Mouse (Mus musculus) cerebellum, postnatal 14 days (tissue): ENCODE measurements around the gene Ell.
"Not testable (repeated sequence)": the region's sequence is repeated elsewhere in the genome, so short reads cannot be mapped to it uniquely, and the experiment has no call there.

Source experiments
- DNase-seq, 2 experiments: peaks; one replicate each; pipeline ENCODE4 v3.0.0; 2021; ENCODE audit warnings: mixed read lengths in 2 of 2

Ell gene

DNA sequence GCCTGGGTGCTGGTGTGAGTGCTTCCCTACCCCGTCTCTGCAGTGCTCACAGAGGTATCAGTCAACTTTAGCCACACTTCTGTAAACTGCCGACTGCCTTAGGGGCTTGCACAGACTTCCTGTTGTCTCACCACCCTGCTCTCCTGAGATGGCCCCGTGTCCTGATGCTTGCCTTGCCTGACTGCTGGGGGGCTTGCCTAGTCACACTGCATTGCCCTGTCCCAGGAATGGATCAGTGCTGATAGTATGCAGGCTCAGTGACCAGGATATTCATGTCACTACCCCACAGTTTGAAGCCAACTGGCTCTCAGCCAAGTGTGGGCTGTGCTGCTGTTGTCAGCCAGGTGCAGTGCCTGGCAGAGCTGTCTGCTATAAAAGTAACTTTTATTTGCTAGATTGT is 26.3 kb downstream of the Ell start:
- peak in 1 of 2 experiments; percentile 34 for DNase-seq

DNA sequence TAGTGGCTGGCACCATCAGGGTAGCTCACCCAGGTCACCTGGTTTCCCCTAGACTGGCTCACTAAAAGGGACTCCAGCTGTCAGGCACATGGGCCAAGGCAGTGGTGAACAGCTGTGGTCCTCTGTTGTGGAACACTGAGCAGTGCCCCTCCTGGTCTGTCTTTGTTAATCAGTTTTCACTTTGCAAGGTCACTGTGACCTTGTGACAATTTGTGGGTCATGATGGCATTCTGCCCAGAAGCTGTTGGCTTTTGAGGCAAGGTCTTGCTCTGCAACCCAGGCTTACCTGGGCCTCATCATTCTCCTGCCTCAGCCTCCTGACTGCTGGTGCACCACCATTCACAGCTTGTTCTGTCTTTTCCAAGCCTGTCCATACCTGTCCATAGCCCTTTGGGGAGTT is 31.1 kb downstream of the Ell start:
- no peak for DNase-seq

- DNase-seq: peak in 1 of 2 experiments; percentile 45
Measured at GRCm38 (mm10) chr8:70570990-70571389, 31.7 kb downstream of the Ell start.

GRCm38 (mm10) chr8:70574302-70574701 is 35.0 kb downstream of the Ell start:
- DNase-seq: no peak

- DNase-seq: peak; percentile 65 to 71
Measured at GRCm38 (mm10) chr8:70574915-70575314, 35.7 kb downstream of the Ell start.

GRCm38 (mm10) chr8:70577207-70577606 is 38.0 kb downstream of the Ell start:
- no peak for DNase-seq

- peak; percentile 88 to 90 for DNase-seq
Measured at GRCm38 (mm10) chr8:70583476-70584387, 44.5 kb downstream of the Ell start.

DNA sequence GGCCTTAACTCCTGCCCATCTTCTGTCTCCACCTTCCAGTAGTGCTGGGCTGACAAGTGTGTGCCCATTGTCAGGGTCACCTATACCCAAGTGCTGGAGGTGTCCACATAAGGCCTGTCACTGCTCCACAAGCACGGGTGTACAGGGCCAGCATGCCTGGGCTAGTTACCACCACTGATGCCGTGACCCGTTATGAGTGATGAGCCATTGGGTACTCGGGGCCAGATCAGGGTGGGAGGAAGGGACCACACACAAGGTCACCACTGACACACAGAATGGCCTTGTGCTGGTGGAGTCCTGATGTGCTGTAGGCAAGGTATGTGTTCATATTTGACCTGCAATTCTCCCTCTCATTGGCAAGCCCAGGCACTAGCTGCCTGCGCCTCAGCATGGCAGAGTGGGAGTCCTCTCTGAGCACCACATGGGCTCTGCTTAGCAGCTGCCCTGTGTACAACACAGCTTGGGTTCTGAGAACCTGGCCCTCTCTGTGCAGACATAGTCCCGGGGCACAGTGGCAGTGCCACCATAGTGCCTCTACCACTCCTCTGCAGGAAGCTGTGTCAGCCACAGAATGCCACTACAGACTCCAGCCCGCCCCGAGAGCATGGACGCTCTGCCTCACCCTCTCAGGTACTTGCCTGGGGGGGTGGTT is 45.5 kb downstream of the Ell start:
- no peak for DNase-seq

- peak; percentile 63 to 68 for DNase-seq
Measured at GRCm38 (mm10) chr8:70585258-70585652, 46.0 kb downstream of the Ell start.

DNA sequence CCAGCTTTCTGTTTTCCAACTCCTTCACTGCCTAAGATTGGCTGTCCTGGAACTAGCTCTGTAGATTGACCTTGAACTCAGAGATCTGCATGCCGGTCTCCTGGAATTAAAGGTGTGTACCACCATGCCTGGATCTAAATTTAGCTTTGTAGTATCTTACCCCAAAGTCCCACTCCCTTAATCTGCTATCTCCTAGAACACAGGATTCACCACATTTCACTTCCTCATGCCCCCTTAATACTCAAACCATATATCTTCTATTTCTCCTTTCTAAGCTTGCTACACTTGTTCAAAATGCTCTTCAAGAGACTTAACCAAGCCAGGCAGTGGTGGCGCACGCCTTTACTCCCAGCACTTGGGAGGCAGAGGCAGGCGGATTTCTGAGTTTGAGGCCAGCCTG is 48.7 kb downstream of the Ell start:
- DNase-seq: not testable (repeated sequence)

DNA sequence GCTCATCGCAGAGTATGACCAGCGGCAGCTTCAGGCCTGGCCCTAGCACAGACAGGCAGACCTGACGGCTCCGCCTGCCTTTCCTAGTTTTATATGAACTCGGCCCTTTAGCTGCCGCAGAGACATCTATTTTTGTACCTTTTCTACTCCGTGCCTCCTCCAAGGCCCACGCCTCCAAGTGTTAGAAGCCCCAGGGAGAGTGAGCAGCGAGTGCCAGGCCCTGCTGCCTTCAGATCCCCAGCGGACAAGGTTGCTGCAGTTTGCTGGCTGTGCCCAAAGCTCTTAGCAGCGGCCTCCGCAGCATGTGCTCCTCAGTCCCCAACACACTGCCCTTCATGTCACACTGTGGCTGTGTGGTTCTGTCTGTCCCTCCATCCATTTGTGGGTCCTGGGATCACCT is 52.3 kb downstream of the Ell start:
- DNase-seq: no peak

- no peak for DNase-seq
Measured at GRCm38 (mm10) chr8:70593173-70593572, 53.9 kb downstream of the Ell start.

GRCm38 (mm10) chr8:70593961-70594609 is 54.8 kb downstream of the Ell start, which contains the start of gene Isyna1:
Gene Isyna1 (plus strand): TSS chr8:70594373.
- peak; percentile 75 to 78 for DNase-seq

GRCm38 (mm10) chr8:70594621-70595564 is 55.6 kb downstream of the Ell start:
- DNase-seq: peak; percentile 59 to 71

DNA sequence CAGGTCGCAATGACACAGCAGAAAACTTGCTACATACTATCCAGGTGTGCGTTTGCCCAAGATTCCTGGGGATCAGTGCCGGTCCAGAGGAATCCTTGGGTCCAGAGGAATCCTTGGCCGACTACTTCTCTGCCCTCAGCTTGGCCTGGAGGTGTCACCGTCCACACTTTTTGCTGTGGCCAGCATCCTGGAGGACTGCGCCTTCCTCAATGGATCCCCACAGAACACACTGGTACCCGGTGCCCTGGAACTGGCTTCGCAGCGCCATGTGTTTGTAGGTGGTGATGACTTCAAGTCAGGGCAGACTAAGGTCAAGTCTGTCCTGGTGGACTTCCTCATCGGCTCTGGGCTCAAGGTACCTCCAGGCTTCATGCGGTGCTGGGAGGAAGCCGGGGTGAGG is 56.6 kb downstream of the Ell start:
- no peak for DNase-seq

GRCm38 (mm10) chr8:70596216-70596615 is 57.0 kb downstream of the Ell start:
- DNase-seq: peak; percentile 30 to 56

DNA sequence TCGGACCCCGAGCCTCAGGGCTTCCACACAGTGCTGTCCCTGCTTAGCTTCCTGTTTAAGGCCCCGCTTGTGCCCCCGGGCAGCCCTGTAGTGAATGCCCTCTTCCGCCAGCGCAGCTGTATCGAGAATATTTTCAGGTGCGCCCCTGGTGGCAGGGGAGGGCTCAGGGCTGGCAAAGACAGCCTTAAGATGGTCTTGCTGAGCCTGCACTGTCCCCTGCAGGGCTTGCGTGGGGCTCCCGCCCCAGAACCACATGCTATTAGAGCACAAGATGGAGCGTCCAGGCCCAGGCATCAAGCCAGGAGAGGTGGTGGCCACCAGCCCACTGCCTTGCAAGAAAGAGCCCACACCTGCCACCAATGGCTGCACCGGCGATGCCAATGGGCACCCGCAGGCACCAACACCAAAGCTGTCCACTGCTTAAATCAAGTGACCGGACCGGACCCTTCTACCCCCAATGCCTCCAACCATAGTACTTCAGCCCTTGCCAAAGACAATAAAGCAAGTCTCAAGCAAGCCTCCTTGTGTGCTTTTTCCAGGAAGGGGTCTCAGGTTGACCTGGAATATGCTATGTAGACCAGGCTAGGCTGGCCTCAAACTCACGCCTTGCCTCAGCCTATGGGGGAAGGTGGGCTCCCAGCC is 57.6 kb downstream of the Ell start:
- DNase-seq: peak; percentile 83 to 87

DNA sequence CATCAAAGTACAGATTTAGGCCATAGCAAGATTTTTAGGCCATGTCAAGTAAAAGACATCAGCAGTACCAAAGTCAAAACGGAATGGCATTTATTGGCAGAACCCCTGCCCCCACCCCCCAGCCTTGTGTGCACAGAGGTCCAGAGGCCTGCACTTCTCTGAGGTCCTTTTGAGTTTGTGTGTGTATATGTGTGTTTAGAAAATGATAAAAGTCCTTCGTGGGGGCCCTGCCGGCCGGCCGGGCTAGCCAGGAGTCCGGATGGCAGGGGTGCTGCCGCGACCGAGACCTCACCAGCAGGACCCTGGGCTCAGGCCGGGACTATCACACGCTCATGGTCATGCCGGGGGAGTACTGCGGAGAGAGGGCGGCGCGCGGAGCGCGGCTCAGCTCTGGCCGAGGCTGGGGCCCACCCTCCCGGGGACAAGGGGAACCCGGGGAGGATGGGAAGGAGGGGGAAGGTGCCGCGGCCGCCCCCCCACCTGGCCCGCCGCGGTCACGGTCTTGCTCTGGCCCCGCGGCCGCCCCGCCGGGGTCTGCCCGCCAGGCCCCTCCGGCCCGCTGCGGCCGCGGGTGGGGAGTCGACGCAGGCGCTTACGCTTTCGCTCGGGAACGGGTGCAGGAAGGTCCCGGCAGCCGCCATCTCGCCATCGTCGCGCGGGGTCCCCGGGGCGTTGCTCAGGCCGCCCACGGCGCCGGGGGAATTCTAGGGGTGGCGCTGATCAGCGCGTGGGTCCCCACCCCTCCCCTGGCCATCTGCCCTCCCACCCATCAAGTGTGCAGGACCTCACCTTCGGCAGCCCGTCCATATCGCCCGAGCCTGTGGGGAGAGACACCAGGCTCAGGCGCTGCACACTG is 58.4 kb downstream of the Ell start:
- peak; percentile 47 to 48 for DNase-seq

- DNase-seq: peak; percentile 89
Measured at GRCm38 (mm10) chr8:70598283-70598682, 59.0 kb downstream of the Ell start.

DNA sequence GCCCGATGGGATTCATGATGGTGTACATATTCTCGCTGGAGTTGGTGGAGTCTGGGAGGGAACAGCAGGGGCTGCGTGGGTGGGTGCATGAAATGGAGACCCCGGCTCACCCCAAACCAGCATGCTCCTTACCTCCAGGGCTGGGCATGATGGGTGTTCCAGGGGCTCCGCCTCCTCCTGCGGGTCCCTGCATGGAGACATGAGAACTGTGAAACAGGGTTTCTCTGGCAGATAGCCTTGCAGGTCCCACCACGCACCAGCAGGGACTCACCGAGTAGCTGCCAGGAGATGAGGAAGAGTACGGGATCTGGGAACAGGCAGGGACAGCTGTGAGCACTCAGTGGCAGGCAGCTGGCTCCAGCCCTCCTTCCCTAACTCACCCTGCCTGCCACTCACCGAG is 59.5 kb downstream of the Ell start:
- DNase-seq: no peak
